Mouse (Mus musculus): ENCODE measurements at regions not wholly inside any gene's neighbourhood (a gene's known extent, or its start where the extent isn't known, plus 50 kb on each side); places are given as distances from the start of the nearest gene placed in this dataset.
A peak's percentile ranks its signal among the peaks of the same experiment; 100 is the strongest.
"Not testable (repeated sequence)": the region's sequence is repeated elsewhere in the genome, so short reads cannot be mapped to it uniquely, and the experiment has no call there.

GRCm38 (mm10) chr13:74563483-74564330, 69.9 kb upstream of the Zfp825 start:
- peak; percentile 98 for ATAC-seq (replicated peaks; ENCODE audit: low read depth, poor library complexity, severe bottlenecking)

GRCm38 (mm10) chr13:74564331-74564727, 70.5 kb upstream of the Zfp825 start:
- peak; percentile 54 for ATAC-seq (replicated peaks; ENCODE audit: low read depth, poor library complexity, severe bottlenecking)

- not testable (repeated sequence) for ATAC-seq (replicated peaks; ENCODE audit: low read depth, poor library complexity, severe bottlenecking)
Observed at GRCm38 (mm10) chr13:74569967-74570366, 69.4 kb upstream of the Erap1 start.
